Mouse (Mus musculus): ENCODE measurements around the gene Slc9a5. TPM values are rescaled to one million over a fixed set of nuclear protein-coding genes. Genes with fewer than 3 reads are reported as not detected.

Gene Slc9a5
- polyA plus RNA-seq, 1 experiment from 2014 or later: 12.3 TPM

GRCm38 (mm10) chr8:105308428-105308827 is 40.2 kb upstream of the Slc9a5 start:
- Histone ChIP-seq H3K27ac (ENCODE audit: low read depth, low read length) (no peak overlapping the region), H3K4me2 (ENCODE audit: low read length) (no peak overlapping the region), H3K9me3 (ENCODE audit: control insufficient read depth, low read length) (no peaks in the 10 kb centered on the region), H3K9ac (ENCODE audit: low read depth, low read length) (no peak overlapping the region), H3K4me3 (ENCODE audit: low read length) (no peak overlapping the region), H3K4me1 (ENCODE audit: control insufficient read depth, insufficient read depth, low read depth, low read length) (peaks cover 16% of the 10 kb centered on the region), H3K36me3 (ENCODE audit: control insufficient read depth, insufficient read depth, low read length) (peaks cover 21% of the 10 kb centered on the region), H3K27me3 (replicated peaks; ENCODE audit: control insufficient read depth, insufficient read depth, low read length) (no peaks in the 10 kb centered on the region)
- ATAC-seq: no peak
- 94% methylated on average over 10 of the region's 10 CpGs for WGBS

GRCm38 (mm10) chr8:105309142-105309847 is 39.3 kb upstream of the Slc9a5 start:
- no peaks in the 10 kb centered on the region for H3K9me3 ChIP-seq (ENCODE audit: control insufficient read depth, low read length)
- H3K27ac ChIP-seq (ENCODE audit: low read depth, low read length): no peak overlapping the region
- no peak for ATAC-seq
- WGBS: 82% methylated on average over 15 of the region's 15 CpGs
- H3K4me3 ChIP-seq (ENCODE audit: low read length): no peak overlapping the region
- H3K4me1 ChIP-seq (ENCODE audit: control insufficient read depth, insufficient read depth, low read depth, low read length): peaks cover 15% of the 10 kb centered on the region
- peaks cover 22% of the 10 kb centered on the region for H3K36me3 ChIP-seq (ENCODE audit: control insufficient read depth, insufficient read depth, low read length)
- H3K4me2 ChIP-seq (ENCODE audit: low read length): no peak overlapping the region
- H3K9ac ChIP-seq (ENCODE audit: low read depth, low read length): no peak overlapping the region
- no peaks in the 10 kb centered on the region for H3K27me3 ChIP-seq (replicated peaks; ENCODE audit: control insufficient read depth, insufficient read depth, low read length)

GRCm38 (mm10) chr8:105310118-105310517 is 38.5 kb upstream of the Slc9a5 start:
- ATAC-seq: no peak
- no peaks in the 10 kb centered on the region for H3K9me3 ChIP-seq (ENCODE audit: control insufficient read depth, low read length)
- H3K4me3 ChIP-seq (ENCODE audit: low read length): no peak overlapping the region
- peaks cover 9% of the 10 kb centered on the region for H3K4me1 ChIP-seq (ENCODE audit: control insufficient read depth, insufficient read depth, low read depth, low read length)
- 89% methylated on average over 8 of the region's 8 CpGs for WGBS
- no peak overlapping the region for H3K27ac ChIP-seq (ENCODE audit: low read depth, low read length)
- no peak overlapping the region for H3K4me2 ChIP-seq (ENCODE audit: low read length)
- no peaks in the 10 kb centered on the region for H3K27me3 ChIP-seq (replicated peaks; ENCODE audit: control insufficient read depth, insufficient read depth, low read length)
- peaks cover 19% of the 10 kb centered on the region for H3K36me3 ChIP-seq (ENCODE audit: control insufficient read depth, insufficient read depth, low read length)
- no peak overlapping the region for H3K9ac ChIP-seq (ENCODE audit: low read depth, low read length)

GRCm38 (mm10) chr8:105311718-105312117 is 36.9 kb upstream of the Slc9a5 start:
- H3K4me2 ChIP-seq (ENCODE audit: low read length): no peak overlapping the region
- no peak overlapping the region for H3K4me3 ChIP-seq (ENCODE audit: low read length)
- no peaks in the 10 kb centered on the region for H3K9me3 ChIP-seq (ENCODE audit: control insufficient read depth, low read length)
- H3K9ac ChIP-seq (ENCODE audit: low read depth, low read length): no peak overlapping the region
- no peak overlapping the region for H3K27ac ChIP-seq (ENCODE audit: low read depth, low read length)
- peaks cover 24% of the 10 kb centered on the region for H3K36me3 ChIP-seq (ENCODE audit: control insufficient read depth, insufficient read depth, low read length)
- WGBS: 90% methylated on average over 1 of the region's 1 CpGs
- no peak for ATAC-seq
- no peaks in the 10 kb centered on the region for H3K27me3 ChIP-seq (replicated peaks; ENCODE audit: control insufficient read depth, insufficient read depth, low read length)
- no peaks in the 10 kb centered on the region for H3K4me1 ChIP-seq (ENCODE audit: control insufficient read depth, insufficient read depth, low read depth, low read length)

GRCm38 (mm10) chr8:105312891-105313481 is 35.7 kb upstream of the Slc9a5 start:
- H3K9ac ChIP-seq (ENCODE audit: low read depth, low read length): no peak overlapping the region
- no peaks in the 10 kb centered on the region for H3K27me3 ChIP-seq (replicated peaks; ENCODE audit: control insufficient read depth, insufficient read depth, low read length)
- no peaks in the 10 kb centered on the region for H3K4me1 ChIP-seq (ENCODE audit: control insufficient read depth, insufficient read depth, low read depth, low read length)
- no peak overlapping the region for H3K27ac ChIP-seq (ENCODE audit: low read depth, low read length)
- no peak for ATAC-seq
- no peak overlapping the region for H3K4me3 ChIP-seq (ENCODE audit: low read length)
- 88% methylated on average over 8 of the region's 8 CpGs for WGBS
- H3K36me3 ChIP-seq (ENCODE audit: control insufficient read depth, insufficient read depth, low read length): peaks cover 19% of the 10 kb centered on the region
- no peak overlapping the region for H3K4me2 ChIP-seq (ENCODE audit: low read length)
- H3K9me3 ChIP-seq (ENCODE audit: control insufficient read depth, low read length): no peaks in the 10 kb centered on the region

- no peak for ATAC-seq
- no peak overlapping the region for H3K4me2 ChIP-seq (ENCODE audit: low read length)
- 82% methylated on average over 9 of the region's 9 CpGs for WGBS
- H3K27me3 ChIP-seq (replicated peaks; ENCODE audit: control insufficient read depth, insufficient read depth, low read length): no peaks in the 10 kb centered on the region
- H3K4me3 ChIP-seq (ENCODE audit: low read length): no peak overlapping the region
- H3K27ac ChIP-seq (ENCODE audit: low read depth, low read length): no peak overlapping the region
- no peaks in the 10 kb centered on the region for H3K9me3 ChIP-seq (ENCODE audit: control insufficient read depth, low read length)
- no peaks in the 10 kb centered on the region for H3K4me1 ChIP-seq (ENCODE audit: control insufficient read depth, insufficient read depth, low read depth, low read length)
- H3K9ac ChIP-seq (ENCODE audit: low read depth, low read length): no peak overlapping the region
- peaks cover 19% of the 10 kb centered on the region for H3K36me3 ChIP-seq (ENCODE audit: control insufficient read depth, insufficient read depth, low read length)
Observed at GRCm38 (mm10) chr8:105313622-105314402, 34.8 kb upstream of the Slc9a5 start.

GRCm38 (mm10) chr8:105315073-105315769 is 33.4 kb upstream of the Slc9a5 start:
- H3K27ac ChIP-seq (ENCODE audit: low read depth, low read length): no peak overlapping the region
- no peak for ATAC-seq
- no peak overlapping the region for H3K4me3 ChIP-seq (ENCODE audit: low read length)
- no peak overlapping the region for H3K4me2 ChIP-seq (ENCODE audit: low read length)
- no peak overlapping the region for H3K9ac ChIP-seq (ENCODE audit: low read depth, low read length)
- H3K4me1 ChIP-seq (ENCODE audit: control insufficient read depth, insufficient read depth, low read depth, low read length): no peaks in the 10 kb centered on the region
- peaks cover 24% of the 10 kb centered on the region for H3K36me3 ChIP-seq (ENCODE audit: control insufficient read depth, insufficient read depth, low read length)
- WGBS: 92% methylated on average over 18 of the region's 18 CpGs
- no peaks in the 10 kb centered on the region for H3K9me3 ChIP-seq (ENCODE audit: control insufficient read depth, low read length)
- H3K27me3 ChIP-seq (replicated peaks; ENCODE audit: control insufficient read depth, insufficient read depth, low read length): no peaks in the 10 kb centered on the region

GRCm38 (mm10) chr8:105317941-105318340 is 30.7 kb upstream of the Slc9a5 start:
- WGBS: 67% methylated on average over 4 of the region's 4 CpGs
- Histone ChIP-seq H3K4me3 (ENCODE audit: low read length) (no peak overlapping the region), H3K9ac (ENCODE audit: low read depth, low read length) (no peak overlapping the region), H3K4me1 (ENCODE audit: control insufficient read depth, insufficient read depth, low read depth, low read length) (no peaks in the 10 kb centered on the region), H3K4me2 (ENCODE audit: low read length) (no peak overlapping the region), H3K27ac (ENCODE audit: low read depth, low read length) (no peak overlapping the region), H3K9me3 (ENCODE audit: control insufficient read depth, low read length) (no peaks in the 10 kb centered on the region), H3K36me3 (ENCODE audit: control insufficient read depth, insufficient read depth, low read length) (peaks cover 18% of the 10 kb centered on the region), H3K27me3 (replicated peaks; ENCODE audit: control insufficient read depth, insufficient read depth, low read length) (no peaks in the 10 kb centered on the region)
- no peak for ATAC-seq
